Mouse (Mus musculus) ES-CJ7 (cell line): ENCODE results near the gene Dvl1.

Experiments
- DNase-seq: peaks from one replicate; pipeline ENCODE4 v3.0.0; 2011; ENCODE audit warnings: low read depth, low spot score

The Dvl1 gene

GRCm38 (mm10) chr4:155871404-155871803 is 24.2 kb downstream of the Dvl1 start:
- no peak for DNase-seq

GRCm38 (mm10) chr4:155883587-155883986 is 36.4 kb downstream of the Dvl1 start:
- no peak for DNase-seq

DNA sequence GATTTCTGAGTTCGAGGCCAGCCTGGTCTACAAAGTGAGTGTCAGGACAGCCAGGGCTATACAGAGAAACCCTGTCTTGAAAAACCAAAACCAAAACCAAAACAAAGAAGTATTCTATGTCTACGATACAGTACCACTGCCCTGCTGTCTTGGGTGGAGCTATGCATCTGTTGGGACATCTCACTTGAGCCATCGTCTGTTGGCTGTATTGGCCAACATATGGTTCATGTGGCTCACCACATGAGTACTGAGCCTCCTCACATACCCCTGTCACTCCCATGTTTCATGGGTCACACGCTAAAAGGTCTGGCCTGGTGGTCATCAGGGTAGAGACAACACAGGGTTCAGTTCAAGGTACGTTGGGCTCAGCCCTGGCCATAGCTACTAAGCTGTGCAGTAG is 39.1 kb downstream of the Dvl1 start:
- DNase-seq, result no peak

GRCm38 (mm10) chr4:155887674-155888073 is 40.5 kb downstream of the Dvl1 start:
- DNase-seq, result no peak

- no peak for DNase-seq
These were observed 41.0 kb downstream of the Dvl1 start for GRCm38 (mm10) chr4:155888181-155888580.

DNA sequence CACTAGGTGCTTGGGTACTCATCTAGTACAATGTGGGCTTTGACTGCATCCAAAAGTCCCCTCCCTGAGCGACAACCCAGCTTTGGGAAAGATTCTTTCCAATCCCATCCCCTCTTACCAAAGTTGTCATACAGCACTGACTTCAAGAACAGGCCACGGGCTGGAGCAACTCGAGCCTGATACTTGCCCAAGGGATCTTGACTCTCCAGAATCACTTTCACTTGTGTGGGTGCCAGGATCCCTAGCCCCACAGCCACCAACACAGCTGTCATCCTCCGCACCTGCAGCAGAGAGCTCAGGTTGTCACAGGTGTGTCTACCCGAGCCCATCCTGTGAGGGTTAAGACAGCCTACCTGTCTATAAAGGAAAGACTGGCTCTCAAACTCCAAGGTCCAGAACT is 42.1 kb downstream of the Dvl1 start:
- no peak for DNase-seq

DNA sequence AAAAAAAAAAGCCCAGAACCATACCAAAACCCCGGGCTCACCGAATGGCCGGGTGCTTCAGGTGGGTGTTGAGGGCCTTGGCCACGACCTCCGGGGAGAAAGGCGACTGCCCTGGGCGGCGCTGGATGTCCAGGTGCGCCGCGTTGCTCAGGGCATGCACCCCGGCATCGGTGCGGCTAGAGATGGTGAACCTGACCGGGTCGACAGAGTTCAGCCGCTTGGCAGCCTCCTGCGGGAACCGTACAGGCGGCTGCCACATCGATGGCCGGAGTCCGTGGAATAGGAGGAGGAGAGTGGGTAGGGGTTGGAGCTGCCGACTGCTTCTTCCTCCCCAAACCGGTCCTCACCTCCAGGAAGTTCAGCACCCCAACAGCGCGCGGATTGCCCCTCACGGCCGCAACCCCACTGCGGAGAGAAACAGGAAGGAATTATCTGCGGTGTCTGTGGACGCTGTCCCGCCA is 43.8 kb downstream of the Dvl1 start:
- no peak for DNase-seq

- DNase-seq, result peak; percentile 96
These were observed 44.4 kb downstream of the Dvl1 start, which contains the start of the genes Pusl1 and Acap3 for GRCm38 (mm10) chr4:155891551-155892001. Pusl1 (minus strand) TSS chr4:155891781. Acap3 (plus strand) TSS chr4:155891822.

DNA sequence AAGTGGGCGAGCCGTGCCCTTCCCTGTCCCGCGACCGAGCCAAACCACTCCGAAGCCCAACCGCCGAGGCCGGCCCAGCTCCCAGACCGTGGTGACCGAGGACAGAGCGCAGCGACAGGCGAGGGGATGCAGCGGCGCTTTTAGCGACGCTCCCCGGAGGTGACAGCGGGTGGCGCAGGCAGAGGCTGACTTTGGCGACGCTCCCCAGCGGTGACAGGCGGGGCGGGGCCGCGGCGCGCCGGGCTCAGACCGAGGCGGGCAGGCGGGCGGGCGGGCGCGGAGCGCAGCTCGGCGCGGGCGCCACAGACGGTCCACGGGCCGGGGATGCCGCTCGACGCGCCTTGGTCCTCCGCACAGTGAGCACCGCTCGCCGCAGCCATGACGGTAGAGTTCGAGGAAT is 44.8 kb downstream of the Dvl1 start:
- peak; percentile 74 for DNase-seq

GRCm38 (mm10) chr4:155892438-155893211 is 45.4 kb downstream of the Dvl1 start:
- no peak for DNase-seq

DNA sequence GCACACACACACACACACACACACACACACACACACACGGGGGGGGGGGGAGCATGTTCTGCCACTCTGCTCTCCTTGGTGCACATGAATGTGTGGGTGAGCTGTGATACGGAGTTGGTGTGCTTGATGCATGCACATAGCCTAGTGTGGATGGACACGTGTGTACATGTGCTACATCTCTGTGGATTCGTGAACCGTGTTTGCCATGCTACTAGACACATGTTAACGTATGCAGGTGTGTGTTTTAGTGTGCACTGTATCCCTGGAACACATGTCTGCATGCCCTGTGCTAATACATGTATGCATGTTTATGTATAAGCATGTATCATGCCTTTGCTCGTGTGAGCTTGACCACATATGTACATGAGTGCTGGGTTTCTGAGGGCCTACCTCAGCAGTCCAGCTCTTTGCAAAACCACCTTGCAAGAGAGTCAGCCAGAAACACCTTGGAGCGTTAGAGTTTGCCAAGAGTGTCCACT is 46.0 kb downstream of the Dvl1 start:
- no peak for DNase-seq

GRCm38 (mm10) chr4:155894311-155894881 is 47.2 kb downstream of the Dvl1 start:
- peak; percentile 38 for DNase-seq

DNA sequence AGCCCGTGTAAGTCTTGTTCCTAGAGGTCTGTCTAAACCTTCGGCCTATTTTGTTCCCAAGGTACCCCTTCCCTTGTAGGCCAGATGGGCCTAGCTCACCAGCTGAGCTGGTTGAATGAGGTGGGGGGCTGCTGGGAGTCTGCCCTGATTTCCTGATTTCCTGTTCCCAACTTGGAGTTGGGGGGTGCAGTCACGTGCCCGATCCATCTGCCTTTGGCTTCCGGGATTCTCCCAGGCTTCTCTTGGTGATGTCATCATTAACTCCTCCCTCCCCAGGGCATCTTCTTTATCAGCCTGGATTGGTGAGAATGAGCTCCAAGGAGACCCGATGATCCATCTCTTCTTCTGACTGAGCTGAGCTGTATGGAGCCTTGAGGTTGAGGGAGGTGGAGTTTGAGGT is 48.0 kb downstream of the Dvl1 start:
- peak; percentile 61 for DNase-seq

- no peak for DNase-seq
These were observed 48.6 kb downstream of the Dvl1 start for GRCm38 (mm10) chr4:155895826-155896225.

DNA sequence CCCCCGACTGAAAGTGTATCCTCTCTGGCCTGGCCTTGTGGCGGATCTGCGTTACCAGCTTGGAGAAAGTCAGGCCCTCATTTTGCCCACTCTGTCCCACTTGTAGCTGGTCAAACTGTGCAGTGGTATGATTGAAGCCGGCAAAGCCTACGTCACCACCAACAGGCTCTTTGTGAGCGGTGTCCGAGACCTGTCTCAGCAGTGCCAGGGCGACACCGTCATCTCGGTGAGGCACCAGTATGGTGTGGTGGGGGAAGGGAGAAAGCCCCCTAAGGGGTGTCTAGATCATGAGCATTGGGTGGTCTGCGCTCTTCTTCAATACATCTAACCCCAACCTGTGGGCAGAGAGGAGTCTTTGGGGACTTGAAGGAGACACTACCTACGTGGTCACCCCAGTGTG is 49.3 kb downstream of the Dvl1 start:
- no peak for DNase-seq

DNA sequence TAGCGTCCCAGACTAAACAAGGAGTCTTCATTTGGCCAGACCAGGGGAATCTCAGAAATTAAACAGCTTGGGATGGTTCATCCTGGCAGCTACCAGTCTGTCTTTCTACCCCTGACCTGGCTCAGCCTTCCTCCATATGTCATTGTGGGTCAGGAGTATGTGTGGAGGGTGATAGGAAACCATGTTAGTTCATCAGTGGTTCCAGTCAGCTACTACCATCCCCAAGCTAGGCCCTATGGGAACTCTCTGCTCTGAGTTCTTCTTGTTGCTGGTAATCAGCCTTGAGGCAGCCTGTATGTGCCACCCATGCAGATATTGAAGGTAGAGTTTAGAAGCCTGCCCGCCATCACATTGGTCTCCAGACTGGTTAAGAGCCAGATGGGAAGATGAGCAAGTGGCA is 51.1 kb downstream of the Dvl1 start:
- no peak for DNase-seq

GRCm38 (mm10) chr4:155899355-155899754 is 52.2 kb downstream of the Dvl1 start:
- no peak for DNase-seq

- DNase-seq, result no peak
These were observed 54.0 kb downstream of the Dvl1 start for GRCm38 (mm10) chr4:155901205-155901604.

DNA sequence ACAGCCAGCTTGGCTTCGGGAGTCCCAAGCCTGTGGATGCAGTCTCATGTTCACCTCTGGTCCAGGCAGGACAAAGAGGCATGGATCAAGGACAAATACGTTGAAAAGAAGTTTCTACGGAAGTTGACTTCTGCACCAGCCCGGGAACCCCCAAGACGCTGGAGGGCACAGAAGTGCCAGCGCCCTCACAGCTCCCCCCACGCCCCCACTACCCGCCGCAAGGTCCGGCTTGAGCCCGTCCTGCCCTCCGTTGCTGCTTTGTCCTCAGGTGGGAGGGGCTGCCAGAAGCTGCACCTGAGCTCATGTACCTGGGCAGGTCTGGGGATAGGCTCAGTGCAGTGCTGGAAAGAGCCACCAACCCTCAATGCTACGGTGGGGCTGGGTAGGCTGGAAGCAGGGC is 56.0 kb downstream of the Dvl1 start:
- no peak for DNase-seq

- peak; percentile 82 for DNase-seq
These were observed 57.3 kb downstream of the Dvl1 start for GRCm38 (mm10) chr4:155904318-155905102.

DNA sequence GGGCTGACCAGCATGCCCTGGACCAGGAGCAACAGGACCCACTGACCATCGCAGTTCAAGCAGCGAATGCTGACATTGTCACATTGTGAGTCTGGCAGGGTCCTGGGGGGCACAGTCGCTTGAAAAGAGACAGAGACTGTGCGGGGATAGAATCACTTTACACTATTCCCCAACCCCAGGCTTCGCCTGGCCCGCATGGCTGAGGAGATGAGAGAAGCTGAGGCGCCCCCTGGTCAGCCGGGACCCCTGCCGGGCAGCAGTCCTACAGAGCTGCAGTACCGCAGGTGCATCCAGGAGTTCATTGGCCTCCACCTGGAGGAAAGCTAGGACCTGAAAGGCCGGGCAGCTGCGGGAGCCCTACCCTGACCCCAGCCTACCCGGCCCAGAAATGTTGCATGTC is 58.4 kb downstream of the Dvl1 start:
- no peak for DNase-seq

DNA sequence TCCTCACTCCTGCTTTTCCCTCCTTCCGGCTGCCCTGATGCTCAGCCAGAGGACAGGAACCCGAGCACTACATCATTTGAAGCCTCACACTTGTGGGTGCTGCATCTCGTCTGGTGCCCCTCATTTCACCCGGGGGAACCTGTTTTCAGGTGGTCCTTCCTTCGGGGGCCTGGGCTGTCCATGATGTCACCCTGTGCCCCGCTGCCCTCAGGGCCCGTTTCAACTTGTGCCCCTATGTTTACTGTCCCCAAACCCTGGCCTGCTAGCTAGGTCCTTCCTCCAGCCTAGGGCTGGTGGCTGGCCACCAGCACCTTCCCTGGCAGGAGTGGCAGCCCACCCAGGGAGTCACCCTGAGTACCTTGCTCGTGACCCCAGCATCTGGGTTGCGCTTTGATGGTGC is 58.9 kb downstream of the Dvl1 start:
- DNase-seq, result no peak
